Comparison of ENCODE assay signal across 8 mouse cellular contexts in the genomic region with DNA sequence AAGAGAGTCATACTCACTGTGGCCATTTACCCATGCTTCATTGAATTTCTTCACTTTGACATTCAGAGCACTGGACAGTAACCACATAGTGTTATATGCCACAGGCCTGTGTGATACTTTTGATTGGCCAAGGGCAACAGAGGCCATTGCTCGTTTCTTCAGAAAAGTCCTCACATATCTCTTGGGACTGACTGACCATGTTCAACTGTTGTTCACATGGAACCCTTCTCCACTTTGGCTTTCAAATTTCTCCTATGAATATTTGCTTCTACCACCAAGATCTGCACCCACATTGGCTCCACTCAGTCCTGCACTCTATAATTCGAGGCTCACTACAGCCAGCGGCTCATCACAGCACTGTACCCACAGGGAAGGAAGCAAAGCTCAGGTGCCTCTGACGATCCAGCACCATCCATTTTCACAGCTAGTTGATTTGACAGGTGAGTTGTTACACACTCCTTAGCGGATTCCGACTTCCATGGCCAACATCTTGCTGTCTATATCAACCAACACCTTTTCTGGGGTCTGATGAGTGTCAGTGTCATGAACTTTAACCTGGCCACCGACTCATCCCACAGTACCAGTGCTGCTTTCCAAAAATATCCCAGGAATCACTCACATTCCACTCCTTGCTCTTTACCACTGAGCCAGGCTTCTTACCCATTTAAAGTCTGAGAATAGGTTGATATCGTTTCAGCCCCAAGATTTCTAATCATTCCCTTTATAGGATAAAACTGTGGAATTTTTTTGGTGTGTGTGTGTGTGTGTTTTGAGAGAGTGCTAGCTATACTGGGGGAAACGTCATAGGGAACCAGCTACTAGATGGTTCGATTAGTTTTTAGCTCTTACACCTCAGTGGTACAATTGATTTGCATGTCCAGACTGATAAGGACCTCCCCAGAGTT.
DNase-seq lines count a peak whose midpoint lies in the region; ATAC-seq and TF ChIP-seq lines count a peak whose summit lies in the region.

No protein-coding gene starts in this region.

- H3K4me2 ChIP-seq in embryonic facial prominence, embryonic 11.5 days (ENCODE audit: low read depth, low read length): no peak overlapping the region
- H3K4me2 ChIP-seq in heart, embryonic 12.5 days: no peak overlapping the region
- H3K4me2 ChIP-seq in kidney, embryonic 15.5 days: no peak overlapping the region
- no peak overlapping the region for H3K4me2 ChIP-seq in liver, postnatal 0 days (ENCODE audit: low read depth, low read length)
- H3K4me2 ChIP-seq in neural tube, embryonic 15.5 days: no peak overlapping the region

- peak; percentile 100 for ATAC-seq in embryonic facial prominence, embryonic 11.5 days (replicated peaks; ENCODE audit: insufficient number of reproducible peaks, low FRiP score, low TSS enrichment, low read depth)
- ATAC-seq in heart, embryonic 12.5 days (ENCODE audit: insufficient number of reproducible peaks, low FRiP score): peak; percentile 100
- ATAC-seq in kidney, embryonic 15.5 days (replicated peaks; ENCODE audit: low FRiP score): peak; percentile 100
- peak; percentile 100 for ATAC-seq in liver, postnatal 0 days
- peak; percentile 98 for ATAC-seq in neural tube, embryonic 15.5 days (ENCODE audit: low FRiP score)

- no peak overlapping the region for H3K4me3 ChIP-seq in embryonic facial prominence, embryonic 11.5 days (ENCODE audit: low read depth, low read length)
- no peak overlapping the region for H3K4me3 ChIP-seq in heart, embryonic 12.5 days
- no peak overlapping the region for H3K4me3 ChIP-seq in kidney, embryonic 15.5 days (replicated peaks)
- H3K4me3 ChIP-seq in liver, postnatal 0 days (ENCODE audit: low read depth, low read length): no peak overlapping the region
- H3K4me3 ChIP-seq in neural tube, embryonic 15.5 days (replicated peaks): no peak overlapping the region

- H3K9me3 ChIP-seq in embryonic facial prominence, embryonic 11.5 days (replicated peaks; ENCODE audit: control insufficient read depth, low read length): peaks cover 2% of the 10 kb centered on the region
- H3K9me3 ChIP-seq in heart, embryonic 12.5 days (replicated peaks): peaks cover 56% of the 10 kb centered on the region
- 0 out of 2 replicates have a peak, but pooled peaks cover 3% of the 10 kb centered on the region for H3K9me3 ChIP-seq in kidney, embryonic 15.5 days (replicated peaks)
- no peaks in the 10 kb centered on the region for H3K9me3 ChIP-seq in liver, postnatal 0 days (ENCODE audit: low read length)
- 0 out of 2 replicates have a peak, but pooled peaks cover 3% of the 10 kb centered on the region for H3K9me3 ChIP-seq in neural tube, embryonic 15.5 days (replicated peaks)

- WGBS in embryonic facial prominence, embryonic 11.5 days: 65% methylated on average over 10 of the region's 10 CpGs
- 48% methylated on average over 10 of the region's 10 CpGs for WGBS in heart, embryonic 12.5 days
- WGBS in kidney, embryonic 15.5 days: 61% methylated on average over 10 of the region's 10 CpGs
- 54% methylated on average over 10 of the region's 10 CpGs for WGBS in liver, postnatal 0 days (ENCODE audit: insufficient replicate concordance)
- 72% methylated on average over 10 of the region's 10 CpGs for WGBS in neural tube, embryonic 15.5 days

- H3K9ac ChIP-seq in embryonic facial prominence, embryonic 11.5 days (replicated peaks; ENCODE audit: low read length): no peak overlapping the region
- H3K9ac ChIP-seq in heart, embryonic 12.5 days: no peak overlapping the region
- no peak overlapping the region for H3K9ac ChIP-seq in kidney, embryonic 15.5 days
- no peak overlapping the region for H3K9ac ChIP-seq in liver, postnatal 0 days (replicated peaks)
- no peak overlapping the region for H3K9ac ChIP-seq in neural tube, embryonic 15.5 days (replicated peaks)

- no peaks in the 10 kb centered on the region for H3K4me1 ChIP-seq in embryonic facial prominence, embryonic 11.5 days (ENCODE audit: control insufficient read depth, insufficient read depth, low read length)
- no peaks in the 10 kb centered on the region for H3K4me1 ChIP-seq in heart, embryonic 12.5 days (replicated peaks)
- no peaks in the 10 kb centered on the region for H3K4me1 ChIP-seq in kidney, embryonic 15.5 days
- no peaks in the 10 kb centered on the region for H3K4me1 ChIP-seq in liver, postnatal 0 days (ENCODE audit: insufficient read depth)
- no peaks in the 10 kb centered on the region for H3K4me1 ChIP-seq in neural tube, embryonic 15.5 days

- H3K27ac ChIP-seq in embryonic facial prominence, embryonic 11.5 days (replicated peaks; ENCODE audit: low read depth, low read length): no peak overlapping the region
- no peak overlapping the region for H3K27ac ChIP-seq in heart, embryonic 12.5 days (ENCODE audit: poor library complexity, severe bottlenecking)
- H3K27ac ChIP-seq in kidney, embryonic 15.5 days: no peak overlapping the region
- H3K27ac ChIP-seq in liver, postnatal 0 days (ENCODE audit: low read depth): no peak overlapping the region
- H3K27ac ChIP-seq in neural tube, embryonic 15.5 days (replicated peaks): no peak overlapping the region

- no peaks in the 10 kb centered on the region for H3K27me3 ChIP-seq in embryonic facial prominence, embryonic 11.5 days (ENCODE audit: control insufficient read depth, insufficient read depth, low read length)
- H3K27me3 ChIP-seq in heart, embryonic 12.5 days (replicated peaks): no peaks in the 10 kb centered on the region
- no peaks in the 10 kb centered on the region for H3K27me3 ChIP-seq in kidney, embryonic 15.5 days
- no peaks in the 10 kb centered on the region for H3K27me3 ChIP-seq in liver, postnatal 0 days (ENCODE audit: insufficient read depth, low read length)
- no peaks in the 10 kb centered on the region for H3K27me3 ChIP-seq in neural tube, embryonic 15.5 days (replicated peaks)

- no peaks in the 10 kb centered on the region for H3K36me3 ChIP-seq in embryonic facial prominence, embryonic 11.5 days (replicated peaks; ENCODE audit: control insufficient read depth, insufficient read depth, low read depth, low read length)
- H3K36me3 ChIP-seq in heart, embryonic 12.5 days: no peaks in the 10 kb centered on the region
- no peaks in the 10 kb centered on the region for H3K36me3 ChIP-seq in kidney, embryonic 15.5 days
- H3K36me3 ChIP-seq in liver, postnatal 0 days (replicated peaks; ENCODE audit: insufficient read depth, low read length): no peaks in the 10 kb centered on the region
- H3K36me3 ChIP-seq in neural tube, embryonic 15.5 days: no peaks in the 10 kb centered on the region

- TF ChIP-seq EP300 in liver, postnatal 0 days (IDR thresholded peaks at IDR 0.05; ENCODE audit: low read depth): no peak

- no peak for TF ChIP-seq CTCF in liver, postnatal 0 days (IDR thresholded peaks at IDR 0.05; ENCODE audit: low read depth)

- DNase-seq in ES-CJ7 (ENCODE audit: low read depth, low spot score) (peak; percentile 87), ZHBTc4 (ENCODE audit: low read depth, low spot score) (peak; percentile 96)
- peak; percentile 99 for DNase-seq in embryonic facial prominence, embryonic 11.5 days (ENCODE audit: low spot score)
- peak; percentile 93 for DNase-seq in liver, postnatal 0 days
- peak; percentile 97 for DNase-seq in yolk sac, embryonic 10.5 days (ENCODE audit: low spot score)
